Mouse (Mus musculus): ENCODE results near the gene Lbp.

Gene Lbp

DNA sequence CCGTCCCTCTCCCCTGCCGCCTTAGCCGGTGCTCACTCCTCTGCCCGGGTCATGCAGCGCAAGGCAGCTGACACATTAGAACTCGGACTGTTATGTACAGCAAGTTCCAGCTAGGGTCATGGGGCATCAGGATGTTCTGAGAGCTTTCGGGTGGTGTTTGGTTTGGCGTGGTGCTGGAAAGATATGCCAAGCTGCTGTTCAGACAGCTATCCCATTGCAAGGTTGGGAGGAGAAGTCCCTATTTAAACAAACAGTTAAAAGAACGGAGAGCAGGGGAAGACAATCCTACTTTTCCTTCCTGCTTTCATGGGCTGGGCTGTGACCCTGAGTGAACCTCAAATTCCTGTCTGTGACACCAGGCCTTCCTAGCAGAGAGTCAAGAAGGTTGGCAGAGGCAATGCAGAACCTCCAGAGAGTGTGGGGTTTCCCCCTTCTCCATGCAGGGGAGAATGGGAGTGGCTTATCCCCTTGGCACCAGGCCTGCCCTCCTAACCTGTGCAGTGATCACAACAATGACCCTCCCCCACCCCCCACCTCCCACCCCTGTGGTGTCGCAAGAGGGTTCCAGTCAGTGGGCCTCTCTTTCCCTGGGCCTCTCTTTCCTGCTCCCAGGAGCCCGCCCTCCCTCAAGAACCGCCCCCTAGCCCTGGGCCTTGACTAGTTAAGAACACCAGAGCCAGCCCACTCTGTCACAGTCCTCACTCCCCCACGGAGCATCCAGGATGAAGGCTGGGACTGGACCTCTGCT is at the start of gene Lbp:
Lbp (plus strand) TSS at position 546 of the 748 bp plus-strand sequence.
- peak; percentile 34 to 37 for DNase-seq

DNA sequence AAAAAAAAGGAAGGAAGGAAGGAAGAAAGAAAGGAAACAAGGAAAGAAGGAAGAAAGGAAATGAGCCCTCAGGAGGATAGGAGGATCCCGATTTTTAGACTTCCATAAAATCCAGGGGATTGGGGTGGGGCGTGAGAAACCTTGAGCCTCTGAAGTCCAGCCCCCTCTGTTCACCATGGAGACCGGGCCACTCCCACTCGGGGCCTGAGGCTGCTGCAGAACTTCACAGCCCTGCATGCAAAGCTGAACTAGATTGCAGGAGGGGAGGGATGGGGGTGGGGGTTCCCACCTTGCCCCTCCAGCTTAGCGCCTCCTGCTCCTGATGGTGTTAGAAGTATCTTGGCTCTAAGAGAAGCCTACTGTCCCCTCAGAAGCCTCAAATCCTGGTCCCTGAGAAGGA is 49.4 kb upstream of the Lbp start:
- DNase-seq = no peak

DNA sequence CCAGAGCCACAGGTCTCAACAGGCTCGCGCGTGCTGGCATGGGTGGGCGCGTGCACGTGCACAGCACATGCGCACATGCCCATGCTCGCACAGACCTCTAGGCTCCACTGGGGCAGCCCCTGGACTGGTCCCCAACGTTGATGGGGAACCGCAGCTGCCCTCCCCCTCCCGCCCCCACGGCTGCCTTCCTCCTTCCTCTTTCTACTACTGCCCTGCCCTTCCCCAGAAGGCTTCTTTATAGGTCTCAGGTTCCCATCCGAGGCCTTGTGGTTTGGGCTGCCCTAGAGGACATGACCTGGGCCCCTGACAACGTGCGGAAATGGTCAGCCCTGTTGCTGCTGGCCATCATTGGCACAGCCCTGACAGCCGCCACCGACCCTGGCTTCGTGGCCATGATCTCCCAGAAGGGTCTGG is 48.3 kb upstream of the Lbp start, which contains the start of gene Bpi:
Bpi (plus strand) TSS at position 90 of the 414 bp plus-strand sequence.
- no peak for DNase-seq

DNA sequence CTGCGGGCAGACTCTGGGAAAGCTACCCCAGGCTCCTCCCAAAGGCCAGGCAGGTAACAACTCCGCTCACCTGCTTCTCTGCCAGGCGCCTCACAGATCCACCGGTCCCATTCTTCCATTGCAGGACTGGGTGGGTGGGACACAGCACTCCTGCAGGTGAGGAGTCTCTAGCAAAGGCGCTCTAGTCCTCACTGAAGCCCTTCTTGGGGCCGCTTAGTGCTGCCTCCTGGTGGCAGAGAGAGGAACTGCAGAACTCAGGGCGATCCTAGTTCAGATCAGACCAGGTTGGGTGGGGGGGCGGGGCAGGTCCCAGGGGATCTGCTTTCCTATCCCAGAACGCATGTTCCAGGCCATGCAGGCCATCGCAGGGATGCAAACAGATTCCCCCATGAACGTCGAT is 47.5 kb upstream of the Lbp start:
- peak; percentile 48 to 76 for DNase-seq

DNA sequence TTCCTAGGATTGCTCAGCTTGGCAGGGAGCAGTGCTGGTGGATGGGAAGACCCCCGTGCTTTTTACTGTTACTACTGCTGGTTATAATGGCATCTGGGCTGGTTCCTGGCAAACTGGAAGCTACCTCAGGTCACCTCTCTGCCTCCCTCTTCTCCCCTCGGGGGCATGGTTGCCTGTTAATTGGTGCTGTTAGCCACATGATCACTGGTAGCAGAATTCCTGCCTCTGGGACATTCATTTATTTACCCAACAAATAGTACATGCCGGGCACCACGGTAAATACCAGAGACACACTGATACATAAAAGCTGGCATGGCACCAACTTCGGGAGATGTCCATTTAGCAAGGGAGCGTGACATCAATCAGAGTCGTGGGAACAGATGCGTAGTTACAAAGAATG is 46.8 kb upstream of the Lbp start:
- DNase-seq = no peak

DNA sequence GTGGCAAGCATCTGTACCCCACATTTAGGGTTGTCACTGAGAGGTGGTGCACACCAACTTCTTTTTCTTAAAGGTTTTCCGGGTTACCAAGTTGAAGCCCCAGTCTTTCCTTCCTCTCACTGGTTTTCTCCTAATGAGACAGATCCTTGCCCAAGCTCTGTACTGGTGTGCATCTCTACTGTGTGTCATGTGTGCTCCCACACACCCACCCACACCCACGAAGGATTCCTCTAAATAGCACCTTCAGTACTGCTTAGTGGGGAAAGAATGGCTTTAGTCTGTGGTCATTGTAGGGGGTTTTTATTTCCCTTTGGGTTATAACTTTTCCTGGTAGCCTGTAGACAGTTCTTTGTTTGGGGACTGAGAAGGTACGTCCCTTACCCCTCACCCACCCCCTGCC is 41.4 kb upstream of the Lbp start:
- no peak for DNase-seq

DNA sequence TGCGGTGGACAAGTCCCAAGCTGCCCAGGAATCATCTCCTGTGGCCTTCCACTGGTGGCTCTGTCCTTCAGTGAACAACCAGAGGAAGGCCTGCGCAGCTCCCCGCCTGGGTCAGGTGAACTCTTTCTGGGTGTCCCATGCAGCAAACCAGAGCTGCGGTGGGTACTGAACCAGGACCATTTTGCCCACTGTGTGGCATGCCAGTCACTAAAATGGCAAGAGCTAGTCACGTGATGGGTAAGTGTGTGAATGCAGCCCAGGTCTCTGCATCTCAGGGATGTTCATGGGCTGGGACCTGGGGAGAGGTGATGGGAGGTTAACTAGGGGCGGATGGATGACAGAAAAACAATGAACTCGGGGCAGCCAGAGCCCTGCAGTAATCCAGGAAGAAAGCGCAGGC is 36.3 kb upstream of the Lbp start:
- DNase-seq = no peak

DNA sequence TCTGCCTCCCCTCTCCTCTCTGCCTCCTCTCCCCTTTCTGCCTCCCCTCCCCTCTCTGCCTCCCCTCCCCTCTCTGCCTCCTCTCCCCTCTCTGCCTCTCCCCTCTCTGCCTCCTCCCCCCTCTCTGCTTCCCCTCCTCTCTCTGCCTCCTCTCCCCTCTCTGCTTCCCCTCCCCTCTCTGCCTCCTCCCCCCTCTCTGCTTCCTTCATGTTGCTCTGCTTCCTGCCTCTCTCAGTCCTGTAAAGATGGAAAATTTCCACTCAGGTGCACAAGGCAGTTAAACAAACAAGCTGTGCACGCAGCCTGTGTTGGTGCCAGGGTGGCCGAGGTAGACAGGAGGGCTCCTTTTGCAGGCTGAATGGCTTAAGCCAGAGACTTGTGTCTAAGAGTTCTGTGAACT is 32.6 kb upstream of the Lbp start:
- DNase-seq = peak; percentile 16 to 27

DNA sequence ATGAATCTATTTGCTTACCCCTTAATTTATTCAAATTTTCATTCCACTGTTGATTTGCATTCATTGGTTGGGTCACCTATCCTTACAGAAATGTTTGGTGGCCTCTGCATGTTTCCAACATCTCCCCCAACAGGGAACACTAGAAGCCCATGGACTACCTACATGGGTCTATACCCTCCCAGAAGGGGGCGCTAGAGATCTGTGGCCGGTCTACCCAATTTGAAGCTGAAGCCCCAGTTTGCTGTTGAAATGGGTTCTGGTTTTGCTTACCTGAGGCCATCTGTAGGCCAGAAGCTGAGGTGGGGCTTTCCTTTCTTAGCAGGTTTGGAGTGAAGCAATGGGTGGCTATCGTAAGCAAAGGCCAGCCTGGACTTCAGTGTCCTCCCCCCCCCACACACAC is 30.9 kb upstream of the Lbp start:
- no peak for DNase-seq

DNA sequence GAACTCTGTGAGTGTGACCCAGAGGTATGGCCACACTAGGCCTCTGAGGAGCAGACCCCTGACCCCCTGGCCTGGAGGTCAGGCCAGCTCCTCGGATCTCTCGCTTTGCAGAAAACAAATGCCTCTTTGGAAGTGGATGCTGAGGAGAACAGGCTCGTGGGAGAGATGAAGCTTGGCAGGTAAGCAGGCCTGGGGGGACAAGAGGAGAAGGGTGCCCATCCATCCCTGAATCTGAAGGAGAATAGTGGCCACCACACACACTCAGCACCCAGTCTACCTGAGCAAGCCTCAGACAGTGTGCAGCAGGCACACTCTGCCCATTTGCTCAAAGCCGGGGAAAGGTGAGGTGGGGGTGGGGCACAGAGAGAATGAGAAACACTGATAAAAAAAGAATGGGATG is 30.5 kb upstream of the Lbp start:
- DNase-seq = no peak

DNA sequence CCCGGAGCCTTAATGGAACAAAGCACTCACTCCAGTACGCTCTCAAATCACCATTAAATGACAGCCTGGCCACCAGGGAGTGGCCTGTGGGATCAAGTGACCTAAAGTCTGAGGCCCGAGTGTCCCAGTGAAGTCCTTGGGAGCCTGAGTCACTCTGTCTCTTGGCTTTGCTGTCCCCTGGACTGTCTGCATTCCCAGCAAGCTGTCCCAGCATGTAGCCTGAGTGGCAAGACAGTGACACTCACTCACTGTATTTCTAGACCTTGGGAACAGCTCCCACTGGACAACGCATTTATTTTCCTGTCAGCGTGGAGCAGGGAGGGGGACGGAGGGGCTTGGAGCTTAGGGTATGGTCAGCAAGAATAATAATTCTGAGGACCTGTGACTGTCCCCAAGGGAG is 29.8 kb upstream of the Lbp start:
- DNase-seq = no peak

DNA sequence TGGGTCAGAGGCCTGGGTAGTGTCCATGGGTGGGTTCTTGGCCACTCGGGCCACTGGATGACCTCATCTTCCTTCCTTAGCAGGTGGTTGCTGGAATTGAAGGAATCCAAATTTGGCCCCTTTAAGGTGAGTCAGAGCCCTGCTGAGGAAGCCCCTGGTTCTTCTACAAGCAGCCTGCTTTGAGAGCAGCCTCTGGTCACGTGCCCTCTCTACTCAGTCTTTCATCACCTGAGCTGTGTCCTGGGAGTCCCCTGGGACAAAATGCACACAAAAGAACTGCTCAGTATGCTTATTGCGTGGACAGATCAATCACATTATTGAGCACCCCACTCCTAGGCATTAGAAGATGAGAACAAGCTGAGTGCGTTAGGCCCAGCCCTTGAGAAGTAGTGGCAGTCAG is 29.4 kb upstream of the Lbp start:
- DNase-seq = no peak

DNA sequence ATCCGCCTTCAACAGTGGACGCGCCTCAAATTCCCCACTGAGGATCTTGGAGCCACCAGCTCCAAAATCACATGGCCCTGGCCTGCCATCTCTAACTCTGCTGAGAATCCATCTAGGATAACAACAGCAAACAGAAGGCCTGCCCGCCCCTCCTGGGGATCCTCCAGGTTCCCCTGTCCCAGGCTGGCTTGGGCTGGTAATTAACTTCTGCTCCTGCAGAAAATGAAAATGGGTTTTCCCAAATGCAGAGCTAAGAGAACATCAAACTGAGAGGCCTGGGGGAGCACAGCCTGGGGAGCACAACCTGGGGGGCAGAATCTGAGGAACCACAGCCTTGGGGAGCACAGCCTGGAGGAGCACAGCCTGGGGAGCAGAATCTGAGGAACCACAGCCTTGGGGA is 26.6 kb upstream of the Lbp start:
- DNase-seq = no peak

DNA sequence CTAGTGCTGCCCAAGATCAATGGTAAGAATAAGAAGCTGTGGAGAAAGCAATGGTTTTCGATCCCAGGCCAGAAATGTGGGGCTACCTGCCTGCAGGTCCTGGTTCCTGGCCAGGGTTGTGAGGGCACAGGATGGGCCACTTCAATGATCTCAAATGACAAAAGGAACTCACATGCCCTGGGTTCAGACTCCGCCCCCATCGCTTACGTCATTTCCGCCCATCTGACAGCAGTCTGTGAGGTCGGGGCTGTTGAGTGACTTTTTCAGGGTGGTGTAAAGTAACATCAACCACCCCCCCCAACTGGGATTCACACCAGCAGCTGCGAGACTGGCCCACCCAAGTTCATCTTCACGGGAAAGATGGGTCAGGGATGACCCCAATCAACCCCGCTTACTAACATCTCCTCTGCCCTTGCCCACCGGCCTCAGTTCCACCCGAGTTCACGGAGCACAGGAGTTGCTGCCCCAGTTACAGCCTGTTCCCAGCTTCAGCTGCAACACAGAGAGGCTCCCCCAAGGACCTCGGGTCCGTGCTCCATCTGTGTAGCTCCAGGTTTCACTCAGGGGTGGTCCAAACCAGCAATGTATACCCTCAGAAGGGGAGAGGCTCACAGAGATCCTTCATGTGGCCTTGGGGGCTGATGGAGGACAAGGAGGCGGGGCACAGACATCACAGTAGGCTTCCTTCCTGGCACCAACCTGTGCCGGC is 24.6 kb upstream of the Lbp start:
- DNase-seq = no peak

DNA sequence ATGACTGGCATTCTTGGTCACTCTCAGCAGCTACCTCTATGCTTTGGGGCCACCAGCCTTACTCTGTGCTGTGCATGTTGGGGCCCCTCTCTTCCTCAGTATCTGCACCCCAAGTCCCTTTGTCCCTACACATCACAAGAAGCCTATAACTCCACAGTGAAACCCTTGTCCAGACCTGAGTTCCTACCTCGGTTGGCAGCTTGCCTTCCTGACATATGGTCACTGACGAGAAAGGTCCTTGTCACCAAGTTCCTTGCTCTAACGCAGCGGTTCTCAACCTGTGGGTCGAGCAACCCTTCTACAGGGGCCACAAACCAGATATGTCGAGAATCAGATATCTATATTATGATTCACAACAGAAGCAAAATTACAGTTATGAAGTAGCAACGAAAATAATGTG is 23.2 kb upstream of the Lbp start:
- no peak for DNase-seq

DNA sequence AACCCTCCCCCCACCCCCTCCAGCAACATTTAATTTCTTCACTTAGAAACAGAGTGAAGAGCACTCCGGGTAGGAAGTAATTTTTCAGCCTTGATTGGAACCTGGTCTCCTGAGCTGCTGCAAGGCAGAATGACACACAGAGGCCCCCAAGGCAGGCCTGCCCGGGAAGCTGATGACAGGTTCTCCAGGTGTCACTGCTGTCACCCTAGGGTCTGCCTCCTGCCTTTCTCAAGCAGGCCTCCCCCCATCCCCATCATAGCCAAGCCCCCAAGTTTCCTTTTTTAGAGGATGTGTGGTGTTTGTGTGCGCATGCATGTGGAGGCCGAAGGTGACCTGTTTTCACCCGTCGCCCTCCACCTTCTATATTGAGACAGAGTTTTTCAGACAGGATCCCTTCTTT is 22.5 kb upstream of the Lbp start:
- DNase-seq = no peak

DNA sequence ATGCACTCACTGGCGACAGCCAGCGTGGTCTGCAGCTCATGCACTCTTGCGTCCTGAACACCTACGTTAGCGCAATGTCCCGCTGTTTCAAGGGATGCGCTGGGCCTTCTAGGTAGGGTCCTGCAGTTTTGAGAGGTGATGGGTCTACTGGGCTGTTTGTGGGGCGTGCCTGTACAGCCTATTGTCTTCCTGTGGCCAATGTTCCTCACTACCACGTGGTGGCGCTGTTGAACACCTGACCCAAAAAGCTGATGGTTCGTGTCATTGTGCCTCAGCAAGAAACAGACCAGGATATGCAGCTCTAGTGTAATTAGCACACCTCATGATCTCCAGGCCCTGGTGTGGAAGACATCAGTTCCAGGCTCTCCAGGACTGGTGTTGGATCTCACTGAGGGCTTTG is 21.7 kb upstream of the Lbp start:
- peak; percentile 17 to 53 for DNase-seq

DNA sequence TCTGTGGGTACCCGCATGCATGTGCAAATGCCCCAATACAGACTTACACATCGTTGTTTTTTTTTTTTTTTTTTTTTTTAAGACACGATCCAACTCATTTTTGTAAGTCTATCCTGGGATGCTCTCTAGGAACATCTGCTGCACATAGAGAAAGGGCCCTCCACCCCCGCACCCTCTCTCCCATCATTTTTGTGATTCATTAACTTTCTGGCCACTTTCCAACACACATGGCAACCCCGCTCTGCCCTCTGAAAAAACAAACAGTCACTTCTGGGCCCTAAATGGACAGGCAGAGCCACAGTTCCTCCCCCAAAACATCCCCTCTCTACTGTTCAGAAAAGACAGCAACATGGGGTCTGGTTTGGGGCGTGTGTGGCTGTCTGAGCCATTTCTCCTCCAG is 20.6 kb upstream of the Lbp start:
- DNase-seq = no peak

DNA sequence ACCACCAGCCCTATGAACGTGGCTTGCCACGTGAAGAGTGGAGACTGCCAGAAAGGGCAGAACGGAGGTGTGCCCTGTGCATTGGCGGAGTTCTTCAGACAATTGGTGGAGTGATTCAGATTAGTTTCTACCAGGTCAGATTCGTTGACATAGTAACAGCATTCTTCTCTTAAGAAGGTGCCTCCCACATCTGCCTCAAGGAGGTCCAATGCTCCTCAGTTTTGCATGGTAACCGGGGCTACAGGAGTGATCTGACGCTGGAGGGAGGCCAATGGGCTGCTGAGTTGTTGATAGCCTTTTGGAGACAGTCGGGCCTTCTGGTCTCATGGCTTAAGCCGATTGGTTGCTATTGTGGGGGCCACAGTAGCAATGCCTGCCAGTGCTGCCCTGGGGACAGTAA is 10.6 kb upstream of the Lbp start:
- no peak for DNase-seq

DNA sequence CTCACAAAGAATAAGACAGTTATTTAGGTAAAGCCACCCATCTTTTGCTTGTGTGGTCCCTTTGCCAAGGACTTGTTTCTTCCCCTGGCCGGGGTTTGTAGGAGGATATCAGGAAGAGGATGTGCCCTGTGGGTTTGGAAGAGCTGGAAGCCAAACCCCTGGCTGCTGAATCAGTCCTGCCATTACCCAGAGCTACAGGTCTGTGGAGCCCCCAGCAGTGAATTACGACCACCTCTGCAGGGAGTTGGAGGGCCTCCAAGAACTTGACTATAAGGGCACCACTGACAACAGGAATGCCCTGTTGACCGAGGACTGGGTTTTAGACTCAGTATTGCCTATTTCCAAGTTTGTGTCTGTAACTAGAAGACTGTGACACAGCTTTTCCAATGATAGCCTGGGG is 7.1 kb upstream of the Lbp start:
- no peak for DNase-seq

DNA sequence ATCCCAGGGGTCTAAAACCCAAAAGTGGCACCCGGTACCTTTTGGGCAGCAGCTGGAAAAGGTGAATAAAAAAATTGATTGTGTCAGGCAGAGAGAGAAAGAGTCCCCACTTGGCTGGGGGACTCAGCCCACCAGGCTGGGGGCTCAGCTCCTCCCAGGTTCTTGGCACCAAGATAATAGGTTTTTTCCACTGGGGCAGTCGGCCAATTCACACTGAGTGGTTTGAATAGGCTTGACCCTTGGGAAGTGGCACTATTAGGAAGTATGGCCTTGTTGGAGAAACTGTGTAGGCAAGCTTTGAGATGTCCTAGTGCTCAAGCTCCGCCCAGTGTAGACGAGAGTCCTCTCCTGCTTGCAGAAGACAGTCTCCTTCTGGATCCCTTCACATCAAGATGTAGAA is 6.6 kb upstream of the Lbp start:
- DNase-seq = no peak

DNA sequence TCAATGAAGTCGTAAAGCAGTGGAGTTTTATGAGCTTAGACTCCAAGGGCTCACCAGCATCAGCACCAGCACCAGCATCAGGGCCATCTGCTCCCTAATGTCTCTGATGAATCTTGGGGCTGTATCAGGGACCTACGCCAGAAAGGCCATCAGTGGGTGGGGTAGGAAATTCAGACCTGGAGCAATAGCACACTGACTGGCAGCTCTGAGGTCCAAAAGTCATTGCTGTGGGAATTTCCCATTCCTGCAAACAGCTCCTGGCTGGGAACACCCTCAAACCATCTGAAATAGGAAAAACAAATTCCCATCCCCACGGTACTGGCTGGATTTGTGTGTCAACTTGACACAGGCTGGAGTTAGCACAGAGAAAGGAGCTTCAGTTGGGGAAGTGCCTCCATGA is 3.5 kb upstream of the Lbp start:
- DNase-seq = no peak

DNA sequence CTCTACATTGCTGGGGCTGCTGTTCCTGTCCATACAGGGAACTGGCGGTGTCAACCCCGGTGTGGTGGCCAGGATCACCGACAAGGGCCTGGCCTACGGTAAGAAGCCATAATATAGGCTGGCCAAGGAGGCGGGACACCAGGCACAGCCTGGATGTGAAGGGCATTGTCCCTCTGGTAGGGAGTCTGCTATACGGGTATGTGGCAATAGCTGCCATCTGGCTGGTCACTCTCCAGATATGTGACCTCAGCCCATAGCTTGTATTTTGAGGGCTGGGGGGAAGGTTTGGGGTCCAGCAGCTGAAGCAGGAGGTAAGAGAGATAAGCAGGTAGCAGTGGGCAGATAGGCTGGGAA is 380 bp downstream of the Lbp start:
- DNase-seq = no peak

DNA sequence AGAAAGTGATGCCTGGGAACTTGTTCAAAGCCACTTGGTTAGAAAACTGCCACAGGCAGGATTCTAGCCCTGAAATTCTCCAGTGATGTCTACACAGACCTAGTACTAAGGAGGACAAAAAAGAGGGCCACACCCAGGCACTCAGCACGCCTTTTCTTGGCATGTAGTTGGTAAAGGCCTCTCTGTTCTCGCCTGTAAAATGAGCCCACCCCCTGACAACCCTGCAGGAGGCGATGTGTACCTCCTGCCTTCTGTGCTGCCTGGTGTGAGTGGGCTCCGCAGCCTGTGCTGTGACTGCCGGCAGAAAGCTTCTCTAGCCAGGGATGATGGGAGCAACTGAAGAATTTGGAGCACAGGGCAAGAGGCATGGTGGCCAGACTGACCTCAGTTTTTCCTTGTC is 2.0 kb downstream of the Lbp start:
- DNase-seq = no peak

DNA sequence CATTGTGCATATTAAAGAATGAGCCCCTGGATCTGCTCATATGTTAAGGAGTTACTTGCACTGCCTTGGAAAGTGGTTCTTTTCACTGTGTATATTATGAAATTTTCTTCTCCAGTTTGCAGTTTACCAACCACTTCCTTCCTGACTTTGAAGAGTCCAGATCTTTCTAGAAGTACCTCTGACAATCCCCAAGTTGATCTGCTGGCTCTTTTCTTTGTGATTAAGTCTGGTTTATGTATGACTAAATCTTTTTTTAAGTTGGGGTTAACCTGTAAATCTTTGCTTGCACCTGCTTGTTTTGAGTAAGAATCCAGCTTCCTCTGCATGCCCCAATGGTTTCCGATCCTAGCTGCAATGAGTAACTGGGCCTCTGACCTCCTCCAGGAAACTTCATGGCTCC is 6.8 kb downstream of the Lbp start:
- DNase-seq = no peak
